Mouse (Mus musculus): ENCODE results near the gene Wasf1. TPM values are rescaled to one million over a fixed set of nuclear protein-coding genes. Genes with fewer than 3 reads are reported as not detected.

Wasf1 gene
- total RNA-seq, 2 experiments from 2014 or later, result not detected

DNA sequence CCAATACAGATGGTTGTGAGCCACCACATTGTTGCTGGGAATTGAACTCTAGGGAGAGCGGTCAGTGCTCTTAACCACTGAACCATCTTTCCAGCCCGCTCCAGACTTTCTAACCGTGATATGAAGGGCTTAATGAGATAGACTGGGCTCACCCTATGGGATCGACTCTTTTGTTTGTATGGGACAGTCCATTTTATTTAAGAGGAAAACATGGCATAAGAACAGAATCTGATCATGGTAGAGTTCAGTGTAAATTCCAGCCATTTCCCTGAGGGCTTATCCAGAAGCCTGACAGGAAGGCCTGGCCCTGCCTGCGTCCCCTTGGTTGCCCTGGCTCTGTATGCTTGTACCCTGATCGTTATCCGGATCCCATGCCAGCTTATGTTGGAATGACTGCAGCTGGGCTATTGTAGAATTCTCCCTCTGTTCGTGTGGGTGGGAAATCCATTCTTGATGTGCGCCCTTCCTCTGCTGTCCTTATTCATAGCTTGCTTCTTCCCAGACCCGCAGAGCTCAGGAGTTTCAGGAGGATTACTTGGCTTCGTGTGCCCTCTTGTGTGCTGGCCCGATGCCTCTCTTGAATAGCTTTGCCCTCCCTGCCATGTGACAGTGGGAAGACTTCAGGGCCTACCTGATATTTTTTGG, 87.4 kb downstream of the Wasf1 start:
- ATAC-seq (replicated peaks; ENCODE audit: poor library complexity), result no peak

GRCm38 (mm10) chr10:40971256-40971655, 88.0 kb downstream of the Wasf1 start:
- no peak for ATAC-seq (replicated peaks; ENCODE audit: poor library complexity)

GRCm38 (mm10) chr10:40983761-40984160, 100.5 kb downstream of the Wasf1 start:
- ATAC-seq (replicated peaks; ENCODE audit: poor library complexity), result no peak

GRCm38 (mm10) chr10:40984600-40984999, 101.3 kb downstream of the Wasf1 start:
- no peak for ATAC-seq (replicated peaks; ENCODE audit: poor library complexity)

GRCm38 (mm10) chr10:40985350-40985749, 102.1 kb downstream of the Wasf1 start:
- no peak for ATAC-seq (replicated peaks; ENCODE audit: poor library complexity)

Other genes with a start within 250 kb of the Wasf1 start
- not detected in 2 replicates for gene Mettl24, start 200.2 kb upstream of the Wasf1 start, total RNA-seq (2015)
- gene Mettl24, start 200.2 kb upstream of the Wasf1 start, total RNA-seq (2017), result not detected in 2 replicates
- 75.1 and 82.8 TPM in 2 replicates for gene Cdc40, start 164 bp upstream of the Wasf1 start, total RNA-seq (2015)
- 28.3 and 37.4 TPM in 2 replicates for gene Cdc40, start 164 bp upstream of the Wasf1 start, total RNA-seq (2017)
- gene Gpr6, start 188.8 kb downstream of the Wasf1 start, total RNA-seq (2015), result not detected in 2 replicates
- gene Gpr6, start 188.8 kb downstream of the Wasf1 start, total RNA-seq (2017), result not detected in 2 replicates